Mouse (Mus musculus) forebrain, embryonic 16.5 days (tissue): Measurements from ENCODE around the gene Fgf4. TPM values are rescaled to one million over a fixed set of nuclear protein-coding genes. Genes with fewer than 3 reads are reported as not detected.
A peak's percentile ranks its signal among the peaks of the same experiment; 100 is the strongest.

ENCODE experiments used
- ATAC-seq: fragments of 200-750 bp; cut with Nextera tagmentation; 2 replicates; pipeline ENCODE4 v1.8.0; 2017; ENCODE audit warnings: mild to moderate bottlenecking, moderate library complexity
- H3K27ac ChIP-seq: fragments of 300-500 bp; sonication (generic); 2 replicates; pipeline ENCODE4 v1.5.1; 2014; ENCODE audit warnings: low read length, control low read depth
- H3K27me3 ChIP-seq: fragments of 300-500 bp; sonication (generic); replicated peaks from 2 replicates; pipeline ENCODE4 v1.6.1; 2014; ENCODE audit warnings: low read length; ENCODE audit not compliant: control insufficient read depth, insufficient read depth
- H3K36me3 ChIP-seq: fragments of 300-500 bp; sonication (generic); 2 replicates; pipeline ENCODE4 v1.6.1; 2014; ENCODE audit not compliant: control insufficient read depth, insufficient read depth
- H3K4me1 ChIP-seq: fragments of 300-500 bp; sonication (generic); replicated peaks from 2 replicates; pipeline ENCODE4 v1.6.1; 2014; ENCODE audit warnings: low read length; ENCODE audit not compliant: control insufficient read depth, insufficient read depth
- H3K4me2 ChIP-seq: fragments of 300-500 bp; sonication (generic); 2 replicates; pipeline ENCODE4 v1.6.1; 2014; ENCODE audit warnings: mild to moderate bottlenecking, low read length, control low read depth
- H3K4me3 ChIP-seq: fragments of 300-500 bp; sonication (generic); replicated peaks from 2 replicates; pipeline ENCODE4 v1.5.1; 2014; ENCODE audit warnings: mild to moderate bottlenecking, low read length, control low read depth
- H3K9ac ChIP-seq: fragments of 300-500 bp; sonication (generic); replicated peaks from 2 replicates; pipeline ENCODE4 v1.6.1; 2014; ENCODE audit warnings: low read depth, low read length, control low read depth
- H3K9me3 ChIP-seq: fragments of 300-500 bp; sonication (generic); 2 replicates; pipeline ENCODE4 v1.6.1; 2016; ENCODE audit warnings: low read length; ENCODE audit not compliant: control insufficient read depth
- WGBS: fragments of 180-500 bp; shearing (Covaris S2); extraction: QIAGEN DNeasy Blood & Tissue Kit; methylation state at CpG from one replicate; pipeline ENCODE4 v1.1.7; 2014; 5-methylcytosine and 5-hydroxymethylcytosine counted together
- polyA plus RNA-seq: library from polyadenylated mRNA; unstranded; fragments of >200 nt; fragmentation: Nextera tagmentation; extraction: Ambion mirVana; gene quantifications from 2 replicates; pipeline ENCODE4 v1.2.1, GENCODE M21; 2015

Gene Fgf4
- polyA plus RNA-seq, 1 experiment from 2014 or later: not detected

GRCm38 (mm10) chr7:144914296-144914947, 67.3 kb downstream of the Fgf4 start:
- Histone ChIP-seq H3K4me1 (peaks cover 13% of the 10 kb centered on the region), H3K27ac (peak overlapping the region; percentile 92), H3K9ac (peak overlapping the region; percentile 82), H3K4me2 (peak overlapping the region; percentile 74), H3K4me3 (peak overlapping the region; percentile 78), H3K9me3 (no peaks in the 10 kb centered on the region), H3K27me3 (no peaks in the 10 kb centered on the region), H3K36me3 (peaks cover 10% of the 10 kb centered on the region; the same call in 1 of the 2 replicates)
- ATAC-seq: peak; percentile 87
- 8% methylated on average over 17 of the region's 17 CpGs for WGBS

Other genes with a start within 250 kb of the Fgf4 start
- 8.0 and 9.4 TPM in 2 replicates for gene Ano1, start 95.4 kb upstream of the Fgf4 start, polyA plus RNA-seq
- gene Fgf3, start 9.3 kb upstream of the Fgf4 start, polyA plus RNA-seq: 2.1 and 3.5 TPM in 2 replicates
- 11.6 and 19.7 TPM in 2 replicates for gene Fgf15, start 49.2 kb downstream of the Fgf4 start, polyA plus RNA-seq
- gene LTO1, start 67.7 kb downstream of the Fgf4 start, polyA plus RNA-seq: 36.7 and 42.8 TPM in 2 replicates
- 31.4 and 40.7 TPM in 2 replicates for gene Ccnd1, start 92.6 kb downstream of the Fgf4 start, polyA plus RNA-seq